Mouse (Mus musculus) heart, postnatal 10 days (tissue): ENCODE data around the gene Olfr1491. TPM values are rescaled to one million over a fixed set of nuclear protein-coding genes. Genes with fewer than 3 reads are reported as not detected.

Experiments
- DNase-seq, 2 experiments: peaks; one replicate each; pipeline ENCODE4 v3.0.0; 2021
- intact Hi-C: fragments of 180-260 bp; cut with DNase I; formaldehyde crosslinking; loops from one replicate; pipeline ENCODE4 v1.15.1; 2025
- total RNA-seq, 2 experiments: library from RNA; stranded (reverse); gene quantifications; 2 replicates each; pipeline ENCODE4 v1.2.3; 2021

The Olfr1491 gene
- not detected for total RNA-seq

- no peak for DNase-seq
- intact Hi-C loops, result no loop called here
Observed at GRCm38 (mm10) chr19:13696968-13697367, at the start of gene Olfr1491. TSS of gene Olfr1491 (plus strand) at chr19:13697268.

DNA sequence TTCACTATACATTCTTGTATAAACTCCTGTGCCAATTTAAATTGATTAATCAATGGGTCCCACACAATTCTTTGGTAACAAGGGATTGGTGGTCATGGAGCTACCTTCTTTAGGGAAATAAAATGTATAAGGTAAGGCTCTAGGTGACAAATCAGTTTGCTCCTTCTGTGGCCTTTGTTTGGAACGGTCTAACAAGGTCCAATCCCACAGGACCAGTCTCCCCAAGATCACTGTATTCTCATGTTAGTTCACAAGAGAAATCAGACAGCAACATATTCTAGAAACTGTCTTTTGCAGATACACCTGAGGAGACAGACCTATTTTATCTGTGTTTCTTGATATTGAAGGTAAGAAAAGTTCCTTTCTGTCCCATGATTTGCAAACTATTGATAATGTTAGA, 46.3 kb upstream of the Olfr1491 start, which contains the start of gene Olfr1490:
TSS of gene Olfr1490 (plus strand) at position 301 of the 400 bp plus-strand sequence.
- intact Hi-C loops, result no loop called here
- DNase-seq, result no peak

GRCm38 (mm10) chr19:13722978-13723377, 25.9 kb downstream of the Olfr1491 start, which contains the start of gene Olfr1493-ps1:
TSS of gene Olfr1493-ps1 (plus strand) at chr19:13723278.
- DNase-seq, result no peak
- intact Hi-C loops, result no loop called here

- intact Hi-C loops, result no loop called here
- DNase-seq, result no peak
Observed at GRCm38 (mm10) chr19:13739428-13739827, 42.4 kb downstream of the Olfr1491 start, which contains the start of gene Olfr1494. TSS of gene Olfr1494 (plus strand) at chr19:13739728.

GRCm38 (mm10) chr19:13749366-13749765, 52.3 kb downstream of the Olfr1491 start:
- intact Hi-C loops, result no loop called here
- DNase-seq, result no peak

Other genes starting within 250 kb of the Olfr1491 start
- gene Olfr1472, start 241.2 kb upstream of the Olfr1491 start, total RNA-seq, result not detected
- not detected for gene Olfr1474, start 227.7 kb upstream of the Olfr1491 start, total RNA-seq
- not detected for gene Olfr1475, start 217.1 kb upstream of the Olfr1491 start, total RNA-seq
- gene Olfr1477, start 196.7 kb upstream of the Olfr1491 start, total RNA-seq, result not detected
- gene Olfr1480, start 169.4 kb upstream of the Olfr1491 start, total RNA-seq, result not detected
- gene Olfr1484, start 113.8 kb upstream of the Olfr1491 start, total RNA-seq, result not detected
- gene Olfr1487, start 79.9 kb upstream of the Olfr1491 start, total RNA-seq, result not detected
- gene Olfr1489, start 65.6 kb upstream of the Olfr1491 start, total RNA-seq, result not detected
- gene Olfr1490, start 46.2 kb upstream of the Olfr1491 start, total RNA-seq, result not detected
- gene Olfr1493-ps1, start 26.0 kb downstream of the Olfr1491 start, total RNA-seq, result not detected
- gene Olfr1494, start 42.5 kb downstream of the Olfr1491 start, total RNA-seq, result not detected
- gene Olfr1495, start 67.3 kb downstream of the Olfr1491 start, total RNA-seq, result not detected
- gene Olfr1496, start 80.6 kb downstream of the Olfr1491 start, total RNA-seq, result not detected
- gene Olfr1497, start 100.9 kb downstream of the Olfr1491 start, total RNA-seq, result not detected
- not detected for gene Olfr1499, start 122.2 kb downstream of the Olfr1491 start, total RNA-seq
- not detected for gene Olfr1500, start 133.2 kb downstream of the Olfr1491 start, total RNA-seq
- not detected for gene Olfr1501, start 153.4 kb downstream of the Olfr1491 start, total RNA-seq
- not detected for gene Olfr1502, start 164.5 kb downstream of the Olfr1491 start, total RNA-seq
- not detected for gene Olfr1504, start 200.7 kb downstream of the Olfr1491 start, total RNA-seq
- not detected for gene Olfr1505, start 216.3 kb downstream of the Olfr1491 start, total RNA-seq